Mouse (Mus musculus) C2C12 (cell line): ENCODE results near the gene Lsm7. TPM values are rescaled to one million over a fixed set of nuclear protein-coding genes. Genes with fewer than 3 reads are reported as not detected.
A peak's percentile ranks its signal among the peaks of the same experiment; 100 is the strongest.
"Not testable (repeated sequence)": the region's sequence is repeated elsewhere in the genome, so short reads cannot be mapped to it uniquely, and the experiment has no call there.

Source experiments
- H3K27me3 ChIP-seq: one replicate; pipeline ENCODE4 v1.6.1; 2011; ENCODE audit not compliant: control insufficient read depth, insufficient read depth, insufficient read length
- H3K36me3 ChIP-seq: one replicate; pipeline ENCODE4 v1.6.1; 2011; ENCODE audit not compliant: control insufficient read depth, insufficient read depth
- H3K4me3 ChIP-seq: one replicate; pipeline ENCODE4 v1.5.1; 2011; ENCODE audit warnings: mild to moderate bottlenecking, control low read depth; ENCODE audit not compliant: poor library complexity, insufficient read depth, severe bottlenecking
- H3K79me2 ChIP-seq: one replicate; pipeline ENCODE4 v1.6.1; 2011; ENCODE audit not compliant: control insufficient read depth, insufficient read depth
- H3K79me3 ChIP-seq: one replicate; pipeline ENCODE4 v1.6.1; 2011; ENCODE audit warnings: low read depth, control low read depth
- H3ac ChIP-seq: one replicate; pipeline ENCODE3; 2011; ENCODE audit warnings: low read depth; ENCODE audit not compliant: control insufficient read depth, insufficient read length
- CEBPB ChIP-seq: IDR thresholded peaks from one replicate; pipeline ENCODE4 v1.6.1; 2011; ENCODE audit warnings: low read depth, mild to moderate bottlenecking, control low read depth, moderate library complexity
- CTCF ChIP-seq: IDR thresholded peaks from one replicate; pipeline ENCODE4 v1.5.1; 2011; ENCODE audit not compliant: control insufficient read depth, insufficient read depth, insufficient read length
- FOSL1 ChIP-seq: IDR thresholded peaks from one replicate; pipeline ENCODE4 v1.8.0; 2011; ENCODE audit warnings: mild to moderate bottlenecking, low read length; ENCODE audit not compliant: poor library complexity, insufficient read depth, severe bottlenecking
- MAX ChIP-seq: IDR thresholded peaks from one replicate; pipeline ENCODE4 v1.6.1; 2011; ENCODE audit warnings: mild to moderate bottlenecking, control low read depth
- MYOD1 ChIP-seq: IDR thresholded peaks from one replicate; pipeline ENCODE4 v1.6.1; 2011; ENCODE audit warnings: low read depth; ENCODE audit not compliant: control insufficient read depth, insufficient read length
- MYOG ChIP-seq: IDR thresholded peaks from one replicate; pipeline ENCODE4 v1.6.1; 2011; ENCODE audit not compliant: control insufficient read depth, insufficient read length; ENCODE audit errors: extremely low read depth
- USF1 ChIP-seq: IDR thresholded peaks from one replicate; pipeline ENCODE4 v1.6.1; 2011; ENCODE audit warnings: low read depth, mild to moderate bottlenecking, control low read depth, moderate library complexity
- polyA plus RNA-seq: library from polyadenylated mRNA; unstranded; fragments of >200 nt; fragmentation: generic; extraction: Trizol; gene quantifications from one replicate; pipeline ENCODE4 v1.2.1, GENCODE M21; 2012; ENCODE audit warnings: missing spikeins

Gene Lsm7
- polyA plus RNA-seq, 1 experiment, result 297 TPM

- Histone ChIP-seq H3K27me3 (no peaks in the 10 kb centered on the region), H3K79me2 (no peaks in the 10 kb centered on the region), H3K36me3 (no peaks in the 10 kb centered on the region), H3K4me3 (no peak overlapping the region), H3K79me3 (no peaks in the 10 kb centered on the region), H3ac (no peak overlapping the region)
- no peak for TF ChIP-seq MYOD1
- no peak for TF ChIP-seq FOSL1
- no peak for TF ChIP-seq CEBPB
- TF ChIP-seq USF1, result no peak
- no peak for TF ChIP-seq MAX
- TF ChIP-seq MYOG, result no peak
- no peak for TF ChIP-seq CTCF
Observed at GRCm38 (mm10) chr10:80818599-80819281, 36.3 kb downstream of the Lsm7 start.

- H3ac ChIP-seq, H3K36me3 ChIP-seq, H3K79me2 ChIP-seq, H3K27me3 ChIP-seq, H3K4me3 ChIP-seq, H3K79me3 ChIP-seq: not testable (repeated sequence)
Observed at GRCm38 (mm10) chr10:80817955-80818354, 37.1 kb downstream of the Lsm7 start.

GRCm38 (mm10) chr10:80817164-80817563, 37.8 kb downstream of the Lsm7 start:
- Histone ChIP-seq H3K36me3 (no peaks in the 10 kb centered on the region), H3K4me3 (no peak overlapping the region), H3K79me2 (no peaks in the 10 kb centered on the region), H3K27me3 (no peaks in the 10 kb centered on the region), H3K79me3 (no peaks in the 10 kb centered on the region), H3ac (no peak overlapping the region)
- TF ChIP-seq MAX (no peak), CTCF (no peak), CEBPB (no peak), MYOD1 (no peak), FOSL1 (no peak), MYOG (no peak), USF1 (no peak)

GRCm38 (mm10) chr10:80816303-80816702, 38.7 kb downstream of the Lsm7 start:
- H3K36me3 ChIP-seq, H3K4me3 ChIP-seq, H3ac ChIP-seq, H3K79me3 ChIP-seq, H3K27me3 ChIP-seq, H3K79me2 ChIP-seq: not testable (repeated sequence)

GRCm38 (mm10) chr10:80814800-80815199, 40.2 kb downstream of the Lsm7 start:
- no peaks in the 10 kb centered on the region for H3K79me3 ChIP-seq
- TF ChIP-seq USF1, result no peak
- TF ChIP-seq FOSL1, result no peak
- no peak for TF ChIP-seq MAX
- TF ChIP-seq CEBPB, result no peak
- TF ChIP-seq MYOD1, result no peak
- no peak for TF ChIP-seq CTCF
- TF ChIP-seq MYOG, result no peak
- H3ac ChIP-seq, result no peak overlapping the region

GRCm38 (mm10) chr10:80813366-80813765, 41.6 kb downstream of the Lsm7 start, which contains the start of gene Jsrp1:
Jsrp1 (minus strand) TSS chr10:80813498.
- Histone ChIP-seq H3K27me3 (no peaks in the 10 kb centered on the region), H3K79me2 (no peaks in the 10 kb centered on the region), H3K79me3 (no peaks in the 10 kb centered on the region), H3K4me3 (no peak within 1 kb of the TSS), H3ac (no peak within 1 kb of the TSS), H3K36me3 (no peaks in the 10 kb centered on the region)
- TF ChIP-seq CTCF, result no peak
- peak; percentile 90 for TF ChIP-seq MYOD1

More at GRCm38 (mm10) chr10:80814800-80815199, 40.2 kb downstream of the Lsm7 start:
- H3K27me3 ChIP-seq, result no peaks in the 10 kb centered on the region
- no peaks in the 10 kb centered on the region for H3K79me2 ChIP-seq
- no peaks in the 10 kb centered on the region for H3K36me3 ChIP-seq
- H3K4me3 ChIP-seq, result no peak overlapping the region
